Mouse (Mus musculus) MEL (cell line): ENCODE measurements around the gene Awat1.
A peak's percentile ranks its signal among the peaks of the same experiment; 100 is the strongest.

Experiments
- BHLHE40 ChIP-seq: IDR thresholded peaks from 2 replicates; pipeline ENCODE4 v1.6.1; 2012; ENCODE audit warnings: low read depth, mild to moderate bottlenecking, inconsistent platforms, low read length, improper control_type of control experiment, borderline replicate concordance
- CHD1 ChIP-seq: IDR thresholded peaks from 2 replicates; pipeline ENCODE4 v1.6.1; 2012; ENCODE audit warnings: low read depth, mild to moderate bottlenecking, inconsistent platforms, low read length, improper control_type of control experiment
- CTCF ChIP-seq, 3 experiments: IDR thresholded peaks in 2 of 3; conservative IDR thresholded peaks in 1 of 3; 2 replicates each; pipeline ENCODE4 v1.5.1; 2011 to 2012; ENCODE audit warnings: low read length in 3 of 3, low read depth in 2 of 3, mild to moderate bottlenecking in 2 of 3, improper control_type of control experiment in 1 of 3, inconsistent platforms in 1 of 3, mixed read lengths in 1 of 3, moderate library complexity in 1 of 3; ENCODE audit not compliant: control insufficient read depth in 1 of 3, insufficient read depth in 1 of 3, poor library complexity in 1 of 3, severe bottlenecking in 1 of 3
- EP300 ChIP-seq, 2 experiments: IDR thresholded peaks; 2 replicates each; pipeline ENCODE4 v1.6.1; 2011; ENCODE audit warnings: improper control_type of control experiment in 2 of 2, low read length in 2 of 2, low read depth in 1 of 2, mild to moderate bottlenecking in 1 of 2
- GATA1 ChIP-seq: IDR thresholded peaks from 2 replicates; pipeline ENCODE4 v1.6.1; 2011; ENCODE audit warnings: low read depth, low read length, improper control_type of control experiment
- MAX ChIP-seq: IDR thresholded peaks from 2 replicates; pipeline ENCODE4 v1.6.1; 2011; ENCODE audit warnings: low read length, improper control_type of control experiment
- MAZ ChIP-seq: IDR thresholded peaks from 2 replicates; pipeline ENCODE4 v1.6.1; 2012; ENCODE audit warnings: low read depth, mild to moderate bottlenecking, inconsistent platforms, low read length, improper control_type of control experiment
- MYB ChIP-seq: IDR thresholded peaks from 2 replicates; pipeline ENCODE4 v1.6.1; 2011; ENCODE audit warnings: mild to moderate bottlenecking, low read depth, low read length, improper control_type of control experiment
- NELFE ChIP-seq: IDR thresholded peaks from 2 replicates; pipeline ENCODE4 v1.6.1; 2011; ENCODE audit warnings: low read depth, low read length, improper control_type of control experiment
- POLR2A ChIP-seq, 2 experiments: IDR thresholded peaks; 2 replicates each; pipeline ENCODE4 v1.6.1; 2011 to 2012; ENCODE audit warnings: low read length in 2 of 2, mild to moderate bottlenecking in 2 of 2, control low read depth in 1 of 2, improper control_type of control experiment in 1 of 2, low read depth in 1 of 2, moderate library complexity in 1 of 2; ENCODE audit not compliant: control insufficient read depth in 1 of 2, insufficient read depth in 1 of 2, poor library complexity in 1 of 2
- USF1 ChIP-seq: IDR thresholded peaks from 2 replicates; pipeline ENCODE4 v1.6.1; 2014; ENCODE audit warnings: low read depth, mild to moderate bottlenecking, inconsistent platforms, low read length, improper control_type of control experiment, moderate library complexity
- USF2 ChIP-seq, 2 experiments: IDR thresholded peaks; 2 replicates each; pipeline ENCODE4 v1.6.1; 2011 to 2012; ENCODE audit warnings: improper control_type of control experiment in 2 of 2, low read length in 2 of 2, borderline replicate concordance in 1 of 2, inconsistent platforms in 1 of 2, low read depth in 1 of 2, mild to moderate bottlenecking in 1 of 2; ENCODE audit not compliant: insufficient read depth in 1 of 2

DNA sequence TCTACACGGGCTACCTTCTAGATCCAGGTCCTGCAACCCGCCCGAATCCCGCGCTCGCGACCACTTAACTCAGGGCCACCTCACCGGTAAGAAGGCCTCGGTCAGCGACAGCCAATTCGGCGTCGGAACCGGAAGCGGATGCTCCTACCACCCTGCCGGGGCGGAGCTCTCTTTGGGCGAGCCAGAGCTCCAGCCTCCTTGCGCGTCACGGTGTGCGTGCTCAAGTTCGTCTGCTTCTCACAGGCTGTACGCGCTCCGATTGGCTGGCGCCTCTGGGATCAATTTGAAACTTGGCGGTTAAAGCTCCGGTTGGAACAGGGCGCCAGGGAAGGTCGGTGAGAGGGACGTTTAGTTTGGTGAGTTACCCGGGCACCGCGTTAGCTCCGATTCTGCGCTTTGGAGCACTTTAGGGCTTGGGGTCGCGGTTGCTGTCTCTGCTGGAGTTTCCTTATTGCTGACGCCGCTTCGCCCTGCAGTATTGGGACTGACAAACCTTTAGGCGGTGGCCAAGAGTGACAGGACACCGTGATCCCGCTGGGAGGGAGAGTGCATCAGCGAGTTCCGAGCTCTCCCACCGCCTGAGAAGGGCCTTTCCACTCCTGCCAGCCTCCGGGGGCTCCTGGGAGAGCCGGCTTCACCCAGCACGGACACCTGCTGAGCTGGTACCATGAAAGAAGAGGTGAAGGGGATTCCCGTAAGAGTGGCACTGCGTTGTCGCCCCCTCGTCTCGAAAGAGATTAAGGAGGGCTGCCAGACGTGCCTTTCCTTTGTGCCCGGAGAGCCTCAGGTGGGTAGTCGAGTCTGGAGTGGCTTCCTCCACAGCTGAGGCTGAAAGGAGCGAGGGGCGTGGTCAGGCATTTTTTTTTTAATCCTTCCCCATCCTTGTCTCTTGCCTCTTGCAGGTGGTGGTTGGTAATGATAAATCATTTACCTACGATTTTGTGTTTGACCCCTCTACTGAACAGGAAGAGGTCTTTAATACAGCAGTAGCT, 54.0 kb downstream of the Awat1 start, which contains the start of gene Pdzd11:
- TF ChIP-seq BHLHE40 = no peak
- peak; percentile 51 to 78; a peak in 3 of 4 replicates for TF ChIP-seq POLR2A (IDR thresholded peaks at IDR 0.05; ENCODE audit: control insufficient read depth in 1 of 2, insufficient read depth in 1 of 2, low read depth in 1 of 2, low read length in 2 of 2, poor library complexity in 1 of 2)
- TF ChIP-seq USF1 = no peak
- TF ChIP-seq GATA1 = no peak
- TF ChIP-seq EP300 (IDR thresholded peaks at IDR 0.05; ENCODE audit: low read depth in 1 of 2, low read length in 2 of 2) = no peak
- TF ChIP-seq CTCF (IDR thresholded peaks at IDR 0.05 in 2 of 3, conservative IDR thresholded peaks at IDR 0.05 in 1 of 3; ENCODE audit: control insufficient read depth in 1 of 3, insufficient read depth in 1 of 3, low read depth in 2 of 3, low read length in 3 of 3, poor library complexity in 1 of 3, severe bottlenecking in 1 of 3) = no peak
- TF ChIP-seq CHD1 = no peak
- no peak for TF ChIP-seq USF2 (IDR thresholded peaks at IDR 0.05; ENCODE audit: borderline replicate concordance in 1 of 2, insufficient read depth in 1 of 2, low read depth in 1 of 2, low read length in 2 of 2)
- no peak for TF ChIP-seq MYB
- peak; percentile 79 for TF ChIP-seq NELFE
- no peak for TF ChIP-seq MAZ
- 0 out of 2 replicates have a peak, but pooled peaks have one; percentile 15 for TF ChIP-seq MAX
